Mouse (Mus musculus) small intestine, adult 2 months (tissue): Measurements from ENCODE around the gene Olfr203. TPM values are rescaled to one million over a fixed set of nuclear protein-coding genes. Genes with fewer than 3 reads are reported as not detected.
"Not testable (repeated sequence)": the region's sequence is repeated elsewhere in the genome, so short reads cannot be mapped to it uniquely, and the experiment has no call there.

Source experiments
- H3K27ac ChIP-seq: fragments of 200-500 bp; 2 replicates; pipeline ENCODE4 v1.5.1; 2012; ENCODE audit warnings: low read depth, low read length, control low read depth, inconsistent platforms; ENCODE audit not compliant: insufficient read depth
- H3K27me3 ChIP-seq: fragments of 200-500 bp; 2 replicates; pipeline ENCODE4 v1.6.1; 2012; ENCODE audit warnings: mild to moderate bottlenecking, moderate library complexity, low read length, inconsistent platforms; ENCODE audit not compliant: control insufficient read depth, insufficient read depth
- H3K36me3 ChIP-seq: fragments of 200-500 bp; 2 replicates; pipeline ENCODE4 v1.6.1; 2012; ENCODE audit warnings: mild to moderate bottlenecking, low read length, control low read depth, inconsistent platforms; ENCODE audit not compliant: control insufficient read depth, insufficient read depth
- H3K4me1 ChIP-seq: fragments of 200-500 bp; 2 replicates; pipeline ENCODE4 v1.6.1; 2012; ENCODE audit warnings: low read length, inconsistent platforms, mixed read lengths; ENCODE audit not compliant: control insufficient read depth, insufficient read depth, insufficient read length
- H3K4me3 ChIP-seq: fragments of 200-500 bp; 2 replicates; pipeline ENCODE4 v1.5.1; 2012; ENCODE audit warnings: low read depth, mild to moderate bottlenecking, control low read depth, inconsistent platforms, low read length, moderate library complexity
- CTCF ChIP-seq: fragments of 200-500 bp; IDR thresholded peaks from 2 replicates; pipeline ENCODE4 v1.5.1; 2012; ENCODE audit warnings: low read depth, mild to moderate bottlenecking, control low read depth, inconsistent platforms, low read length, moderate library complexity, mixed read lengths; ENCODE audit not compliant: insufficient replicate concordance, insufficient read length; ENCODE audit errors: extremely low read depth
- POLR2A ChIP-seq: fragments of 200-500 bp; IDR thresholded peaks from 2 replicates; pipeline ENCODE4 v1.6.1; 2012; ENCODE audit warnings: low read depth, mild to moderate bottlenecking, control low read depth, inconsistent platforms, low read length, moderate library complexity
- WGBS: fragments of 180-500 bp; shearing (Covaris S2); methylation state at CpG from one replicate; pipeline ENCODE4 v1.1.7; 2018; 5-methylcytosine and 5-hydroxymethylcytosine counted together
- polyA plus RNA-seq: library from polyadenylated mRNA; depleted of rRNA; stranded (reverse); fragments of >200 nt; gene quantifications from 2 replicates; pipeline ENCODE4 v1.2.3, GENCODE M21; 2012; rRNA removed

Olfr203 gene
- polyA plus RNA-seq = not detected in 2 replicates

DNA sequence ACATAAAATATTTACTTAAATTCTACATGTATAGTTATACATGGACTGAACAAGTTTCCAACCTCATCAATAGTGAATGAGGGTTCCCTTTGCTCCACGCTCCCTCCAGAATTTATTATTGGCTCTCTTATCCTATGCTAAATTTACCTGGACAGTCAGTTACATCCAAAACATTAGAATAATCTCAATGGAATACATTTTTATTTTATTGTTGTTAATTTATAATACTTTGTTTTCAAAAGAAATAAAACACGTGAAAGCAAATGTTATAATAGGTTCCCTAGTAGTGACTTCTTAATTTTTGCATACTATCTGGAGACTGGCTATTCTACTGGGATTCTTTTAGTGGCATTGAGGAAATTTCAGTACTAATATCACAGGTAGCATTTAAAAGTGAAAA lies at the start of gene Olfr203:
Gene Olfr203, plus strand, starts transcription at position 301 of the 400 bp plus-strand sequence.
- Histone ChIP-seq H3K36me3 (no peaks in the 10 kb centered on the region), H3K4me1 (no peaks in the 10 kb centered on the region), H3K27me3 (no peaks in the 10 kb centered on the region), H3K27ac (no peak within 1 kb of the TSS), H3K4me3 (no peak within 1 kb of the TSS)
- WGBS = 79% methylated on average over 2 of the region's 2 CpGs
- TF ChIP-seq POLR2A = no peak
- no peak for TF ChIP-seq CTCF

DNA sequence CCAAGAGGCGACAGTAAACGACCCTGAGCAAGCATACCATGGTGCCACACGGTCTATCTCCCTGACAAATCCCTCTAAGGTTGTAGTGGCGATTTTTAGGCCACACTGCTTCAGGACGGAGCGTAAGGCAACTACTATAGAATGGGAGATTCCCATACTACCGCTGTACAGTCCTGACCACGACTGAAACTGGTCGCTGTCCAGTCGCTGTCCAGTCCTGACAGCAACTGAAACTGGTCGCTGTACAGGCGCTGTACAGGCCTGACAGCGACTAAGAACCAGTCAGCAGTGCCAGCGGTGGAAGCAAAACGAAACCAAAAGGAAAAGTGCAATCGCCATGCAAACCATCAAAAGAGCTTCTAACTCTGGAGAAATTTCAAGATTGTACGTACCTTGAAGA lies 49.0 kb upstream of the Olfr203 start:
- 84% methylated on average over 17 of the region's 17 CpGs for WGBS
- no peak overlapping the region for H3K27ac ChIP-seq
- no peaks in the 10 kb centered on the region for H3K36me3 ChIP-seq
- no peak overlapping the region for H3K4me3 ChIP-seq
- TF ChIP-seq CTCF (no peak), POLR2A (no peak)
- no peaks in the 10 kb centered on the region for H3K4me1 ChIP-seq
- no peaks in the 10 kb centered on the region for H3K27me3 ChIP-seq

DNA sequence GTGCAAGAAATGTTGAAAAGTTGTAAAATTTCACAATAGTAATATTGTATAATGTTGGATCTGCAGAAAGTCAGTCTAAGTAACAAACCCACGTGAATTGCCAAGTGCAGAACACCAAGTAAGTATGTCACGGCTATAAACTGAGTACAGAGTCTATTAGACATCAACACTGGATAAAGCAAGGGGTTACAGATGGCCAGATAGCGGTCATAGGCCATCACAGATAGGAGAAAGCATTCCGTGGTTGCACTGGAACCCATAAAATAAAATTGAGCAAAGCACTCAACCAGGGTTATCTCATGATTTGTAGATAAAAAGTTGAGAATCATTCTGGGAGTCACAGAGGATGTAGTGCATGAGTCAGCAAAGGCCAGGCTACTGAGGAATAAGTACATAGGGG lies 29.6 kb upstream of the Olfr203 start:
- H3K27ac ChIP-seq, H3K36me3 ChIP-seq: not testable (repeated sequence)
- WGBS = 52% methylated on average over 4 of the region's 4 CpGs

DNA sequence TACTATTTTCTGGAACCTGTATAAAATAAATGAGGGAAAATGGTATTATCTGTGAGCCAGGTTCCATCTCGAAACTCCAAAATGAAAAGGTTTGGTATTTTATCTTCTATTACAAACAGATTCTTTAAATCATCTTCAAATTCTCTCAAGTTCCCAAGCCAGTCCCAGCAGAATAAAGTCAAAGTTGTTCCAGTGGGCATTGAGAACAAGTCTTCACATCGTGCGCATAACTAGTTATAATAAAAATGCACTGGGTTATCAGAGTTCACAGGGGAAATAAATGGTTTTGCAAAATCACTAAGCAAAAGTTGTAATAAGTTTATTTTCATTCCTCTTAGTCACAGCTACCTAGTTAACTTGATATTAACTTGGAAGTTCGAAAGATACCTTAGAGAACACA lies 26.1 kb upstream of the Olfr203 start, which contains the start of gene Olfr201:
Gene Olfr201, minus strand, starts transcription at position 101 of the 400 bp plus-strand sequence.
- not testable (repeated sequence) for H3K4me3 ChIP-seq, H3K36me3 ChIP-seq
- WGBS = 84% methylated on average over 4 of the region's 4 CpGs

More for the DNA sequence above, 29.6 kb upstream of the Olfr203 start:
- not testable (repeated sequence) for H3K27me3 ChIP-seq, H3K4me1 ChIP-seq, H3K4me3 ChIP-seq

DNA sequence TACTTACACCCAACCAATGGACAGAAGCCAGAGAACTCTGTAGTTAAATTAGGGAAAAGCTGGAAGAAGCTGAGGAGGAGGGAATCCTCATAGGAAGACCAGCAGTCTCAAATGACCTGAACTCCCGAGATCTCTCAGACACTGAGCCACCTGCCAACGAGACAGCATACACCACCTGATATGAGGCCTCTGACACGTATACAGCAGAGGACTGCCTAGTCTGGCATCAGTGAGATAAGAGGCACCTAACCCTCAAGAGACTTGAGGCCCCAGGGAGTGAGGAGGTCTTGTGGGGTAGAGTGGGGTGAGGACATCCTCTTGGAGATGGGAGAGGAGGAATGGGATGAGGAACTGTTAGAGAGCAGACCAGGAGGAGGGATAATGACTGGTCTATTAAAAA lies 18.1 kb upstream of the Olfr203 start:
- TF ChIP-seq CTCF = no peak
- no peak for TF ChIP-seq POLR2A
- Histone ChIP-seq H3K27ac (no peak overlapping the region), H3K27me3 (no peaks in the 10 kb centered on the region), H3K4me3 (no peak overlapping the region), H3K4me1 (no peaks in the 10 kb centered on the region), H3K36me3 (no peaks in the 10 kb centered on the region)
- 43% methylated on average over 3 of the region's 3 CpGs for WGBS

More for the DNA sequence above, 26.1 kb upstream of the Olfr203 start, which contains the start of gene Olfr201:
- not testable (repeated sequence) for H3K27me3 ChIP-seq, H3K4me1 ChIP-seq, H3K27ac ChIP-seq

DNA sequence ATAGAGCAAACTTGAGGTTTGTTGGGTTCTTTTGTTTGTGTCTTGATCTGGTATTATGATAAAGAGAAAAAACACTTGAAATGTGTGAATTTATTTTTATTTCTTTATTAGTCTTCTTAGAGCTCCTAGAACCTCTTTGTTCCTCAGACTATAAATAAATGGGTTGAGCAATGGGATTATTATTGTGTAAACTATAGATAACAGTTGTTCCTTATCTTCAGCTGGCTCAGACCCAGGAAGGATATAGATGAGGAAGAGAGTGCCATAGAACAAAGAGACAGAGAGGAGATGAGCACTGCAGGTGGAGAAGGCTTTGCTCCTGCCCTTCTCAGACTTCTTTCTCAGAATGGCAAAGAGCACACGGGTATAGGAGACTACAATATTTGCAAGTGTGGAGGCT lies 15.2 kb upstream of the Olfr203 start:
- H3K27me3 ChIP-seq = no peaks in the 10 kb centered on the region
- H3K36me3 ChIP-seq = no peaks in the 10 kb centered on the region
- TF ChIP-seq POLR2A (no peak), CTCF (no peak)
- WGBS = 43% methylated on average over 1 of the region's 1 CpGs
- H3K27ac ChIP-seq = no peak overlapping the region
- H3K4me3 ChIP-seq = no peak overlapping the region
- H3K4me1 ChIP-seq = no peaks in the 10 kb centered on the region

DNA sequence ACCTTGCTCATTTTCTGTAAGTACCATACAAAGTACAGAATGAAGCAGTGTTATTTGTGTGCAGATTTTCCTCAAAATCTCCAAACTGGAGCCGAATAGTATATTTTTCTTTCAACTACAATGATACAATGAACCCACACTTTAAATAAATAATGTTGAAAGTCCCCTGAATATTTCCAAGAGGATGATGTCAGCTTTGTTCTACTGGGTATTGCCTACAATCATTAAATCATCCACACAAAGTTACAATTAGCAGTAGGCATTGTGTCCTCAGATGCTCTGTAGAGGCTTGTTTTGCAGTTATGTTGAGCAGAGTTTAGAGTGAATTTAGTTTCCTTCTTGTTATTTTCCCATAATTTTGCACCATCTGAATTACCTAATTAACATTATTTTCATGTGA lies 12.0 kb upstream of the Olfr203 start, which contains the start of gene Olfr202:
Gene Olfr202, minus strand, starts transcription at position 101 of the 400 bp plus-strand sequence.
- Histone ChIP-seq H3K27ac (no peak within 1 kb of the TSS), H3K36me3 (no peaks in the 10 kb centered on the region), H3K4me1 (no peaks in the 10 kb centered on the region), H3K4me3 (no peak within 1 kb of the TSS), H3K27me3 (no peaks in the 10 kb centered on the region)
- 79% methylated on average over 1 of the region's 1 CpGs for WGBS
- TF ChIP-seq POLR2A (no peak), CTCF (no peak)

DNA sequence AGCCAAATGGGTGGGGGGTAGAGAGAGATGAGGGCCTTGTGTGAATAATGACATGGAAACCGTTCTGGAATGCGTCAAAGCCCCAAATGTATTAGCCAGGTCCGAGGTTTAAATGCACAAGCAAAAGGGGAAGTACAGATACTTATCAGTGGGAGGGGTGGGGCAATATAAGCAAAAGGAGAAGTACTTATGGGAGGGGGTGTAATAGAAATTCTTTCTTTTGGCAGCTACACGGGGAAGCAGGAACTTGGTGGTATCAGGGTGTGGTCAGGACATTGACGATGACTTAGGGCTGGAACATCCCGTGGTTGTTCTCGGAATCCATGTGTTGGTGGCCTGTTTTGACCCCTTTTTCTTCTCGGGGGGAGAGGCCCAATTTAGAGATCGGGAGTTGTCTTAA lies 11.1 kb upstream of the Olfr203 start:
- not testable (repeated sequence) for H3K4me3 ChIP-seq, H3K36me3 ChIP-seq, H3K4me1 ChIP-seq, H3K27ac ChIP-seq, H3K27me3 ChIP-seq
- 72% methylated on average over 9 of the region's 9 CpGs for WGBS
